Mouse (Mus musculus): ENCODE results near the gene Eya2. TPM values are rescaled to one million over a fixed set of nuclear protein-coding genes. Genes with fewer than 3 reads are reported as not detected.

Gene Eya2
- polyA plus RNA-seq, 1 experiment = 4.6 TPM

DNA sequence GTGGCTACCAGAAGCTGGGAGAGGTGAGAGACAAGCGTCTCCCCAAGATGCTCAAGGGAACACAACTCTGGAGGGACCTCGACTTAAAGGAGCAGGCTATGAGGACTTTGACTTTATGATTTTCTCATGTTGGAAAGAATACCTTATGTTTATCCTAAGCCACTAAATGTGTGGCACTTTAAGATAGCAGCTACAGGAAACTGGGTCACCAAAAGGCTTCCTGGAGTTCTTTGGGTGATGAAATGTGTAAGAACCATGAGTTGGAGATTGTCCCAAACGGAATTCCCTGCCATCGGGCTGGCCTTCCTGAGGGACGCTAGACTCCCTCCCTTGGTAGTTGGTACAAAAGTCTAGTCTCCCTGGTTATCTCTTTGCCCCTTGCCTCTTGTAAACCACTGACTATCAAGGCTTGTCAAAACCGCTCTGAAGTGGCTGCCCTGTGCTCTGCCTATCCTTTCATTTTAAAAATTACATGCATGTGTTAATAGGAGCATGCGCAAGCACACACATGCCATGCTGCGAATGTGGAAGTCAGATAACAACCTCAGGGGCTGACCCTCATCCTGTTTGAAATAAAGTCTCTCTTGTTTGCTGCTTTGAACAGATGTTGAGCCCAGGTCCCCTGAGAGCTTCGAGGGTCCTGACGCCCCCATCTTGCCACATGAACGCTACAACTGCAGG, 44.4 kb downstream of the Eya2 start:
- H3K4me1 ChIP-seq (ENCODE audit: control insufficient read depth, insufficient read depth, low read length) = no peaks in the 10 kb centered on the region
- H3K27ac ChIP-seq (ENCODE audit: insufficient read depth, low read length) = no peak overlapping the region
- no peak for TF ChIP-seq POLR2A (IDR thresholded peaks at IDR 0.05; ENCODE audit: extremely low read depth, insufficient read depth, low read length)
- no peak for TF ChIP-seq CTCF (IDR thresholded peaks at IDR 0.05; ENCODE audit: extremely low read depth, insufficient read depth, low read length)
- H3K4me3 ChIP-seq (ENCODE audit: insufficient read depth, low read length) = no peak overlapping the region

GRCm38 (mm10) chr2:165641909-165642505, 47.2 kb downstream of the Eya2 start:
- no peak overlapping the region for H3K27ac ChIP-seq (ENCODE audit: insufficient read depth, low read length)
- no peak for TF ChIP-seq POLR2A (IDR thresholded peaks at IDR 0.05; ENCODE audit: extremely low read depth, insufficient read depth, low read length)
- TF ChIP-seq CTCF (IDR thresholded peaks at IDR 0.05; ENCODE audit: extremely low read depth, insufficient read depth, low read length) = no peak
- H3K4me1 ChIP-seq (ENCODE audit: control insufficient read depth, insufficient read depth, low read length) = no peaks in the 10 kb centered on the region
- H3K4me3 ChIP-seq (ENCODE audit: insufficient read depth, low read length) = no peak overlapping the region

DNA sequence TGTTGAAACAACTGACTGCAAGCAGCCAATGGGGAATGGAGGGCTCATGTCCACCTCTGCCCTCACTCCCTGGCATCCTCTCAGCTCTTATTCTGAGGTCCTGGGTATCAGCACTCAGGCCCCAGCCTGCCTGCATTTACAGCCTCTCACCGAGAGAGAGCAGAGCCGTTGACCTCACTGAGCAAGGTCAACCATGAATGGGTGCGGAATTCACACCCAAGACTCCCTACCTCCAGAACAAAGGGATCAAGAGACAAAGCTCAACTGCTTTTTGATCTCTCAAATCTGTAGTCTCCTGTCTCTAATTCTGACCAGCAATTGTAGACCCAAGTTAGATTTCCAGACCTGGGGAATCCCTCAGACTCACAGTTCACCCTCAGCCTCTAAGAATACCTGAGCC, 48.8 kb downstream of the Eya2 start:
- no peaks in the 10 kb centered on the region for H3K4me1 ChIP-seq (ENCODE audit: control insufficient read depth, insufficient read depth, low read length)
- no peak for TF ChIP-seq CTCF (IDR thresholded peaks at IDR 0.05; ENCODE audit: extremely low read depth, insufficient read depth, low read length)
- no peak for TF ChIP-seq POLR2A (IDR thresholded peaks at IDR 0.05; ENCODE audit: extremely low read depth, insufficient read depth, low read length)
- no peak overlapping the region for H3K27ac ChIP-seq (ENCODE audit: insufficient read depth, low read length)
- H3K4me3 ChIP-seq (ENCODE audit: insufficient read depth, low read length) = no peak overlapping the region

GRCm38 (mm10) chr2:165644057-165644456, 49.2 kb downstream of the Eya2 start:
- TF ChIP-seq CTCF (IDR thresholded peaks at IDR 0.05; ENCODE audit: extremely low read depth, insufficient read depth, low read length) = no peak
- TF ChIP-seq POLR2A (IDR thresholded peaks at IDR 0.05; ENCODE audit: extremely low read depth, insufficient read depth, low read length) = no peak
- Histone ChIP-seq H3K27ac (ENCODE audit: insufficient read depth, low read length) (no peak overlapping the region), H3K4me1 (ENCODE audit: control insufficient read depth, insufficient read depth, low read length) (no peaks in the 10 kb centered on the region), H3K4me3 (ENCODE audit: insufficient read depth, low read length) (no peak overlapping the region)

DNA sequence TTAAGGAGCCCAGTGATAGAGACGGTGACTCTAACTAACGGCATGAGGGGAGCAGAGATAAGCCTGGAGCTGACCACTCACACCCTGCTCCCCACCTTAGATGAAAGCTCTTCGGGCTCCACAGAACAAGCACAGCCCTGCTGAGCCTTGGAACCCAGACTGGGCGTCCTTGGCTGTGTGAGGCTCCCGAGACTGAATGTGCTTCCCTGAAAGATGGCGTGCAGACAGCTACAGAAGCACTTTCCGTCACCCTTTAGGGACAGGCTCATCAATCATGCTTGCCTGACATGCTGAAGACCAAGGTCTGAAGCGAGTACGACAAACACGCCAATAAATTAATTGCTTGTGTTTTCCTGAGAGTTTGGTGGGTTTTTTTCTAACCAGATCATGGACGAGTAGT, 56.2 kb downstream of the Eya2 start:
- Histone ChIP-seq H3K4me3 (ENCODE audit: insufficient read depth, low read length) (no peak overlapping the region), H3K27ac (ENCODE audit: insufficient read depth, low read length) (no peak overlapping the region), H3K4me1 (ENCODE audit: control insufficient read depth, insufficient read depth, low read length) (peaks cover 1% of the 10 kb centered on the region; the same call in 1 of the 2 replicates)
- TF ChIP-seq CTCF (IDR thresholded peaks at IDR 0.05; ENCODE audit: extremely low read depth, insufficient read depth, low read length) (no peak), POLR2A (IDR thresholded peaks at IDR 0.05; ENCODE audit: extremely low read depth, insufficient read depth, low read length) (no peak)

GRCm38 (mm10) chr2:165652281-165652680, 57.4 kb downstream of the Eya2 start:
- Histone ChIP-seq H3K27ac (ENCODE audit: insufficient read depth, low read length) (no peak overlapping the region), H3K4me1 (ENCODE audit: control insufficient read depth, insufficient read depth, low read length) (peaks cover 1% of the 10 kb centered on the region; the same call in 1 of the 2 replicates), H3K4me3 (ENCODE audit: insufficient read depth, low read length) (no peak overlapping the region)
- TF ChIP-seq CTCF (IDR thresholded peaks at IDR 0.05; ENCODE audit: extremely low read depth, insufficient read depth, low read length) = no peak
- no peak for TF ChIP-seq POLR2A (IDR thresholded peaks at IDR 0.05; ENCODE audit: extremely low read depth, insufficient read depth, low read length)

DNA sequence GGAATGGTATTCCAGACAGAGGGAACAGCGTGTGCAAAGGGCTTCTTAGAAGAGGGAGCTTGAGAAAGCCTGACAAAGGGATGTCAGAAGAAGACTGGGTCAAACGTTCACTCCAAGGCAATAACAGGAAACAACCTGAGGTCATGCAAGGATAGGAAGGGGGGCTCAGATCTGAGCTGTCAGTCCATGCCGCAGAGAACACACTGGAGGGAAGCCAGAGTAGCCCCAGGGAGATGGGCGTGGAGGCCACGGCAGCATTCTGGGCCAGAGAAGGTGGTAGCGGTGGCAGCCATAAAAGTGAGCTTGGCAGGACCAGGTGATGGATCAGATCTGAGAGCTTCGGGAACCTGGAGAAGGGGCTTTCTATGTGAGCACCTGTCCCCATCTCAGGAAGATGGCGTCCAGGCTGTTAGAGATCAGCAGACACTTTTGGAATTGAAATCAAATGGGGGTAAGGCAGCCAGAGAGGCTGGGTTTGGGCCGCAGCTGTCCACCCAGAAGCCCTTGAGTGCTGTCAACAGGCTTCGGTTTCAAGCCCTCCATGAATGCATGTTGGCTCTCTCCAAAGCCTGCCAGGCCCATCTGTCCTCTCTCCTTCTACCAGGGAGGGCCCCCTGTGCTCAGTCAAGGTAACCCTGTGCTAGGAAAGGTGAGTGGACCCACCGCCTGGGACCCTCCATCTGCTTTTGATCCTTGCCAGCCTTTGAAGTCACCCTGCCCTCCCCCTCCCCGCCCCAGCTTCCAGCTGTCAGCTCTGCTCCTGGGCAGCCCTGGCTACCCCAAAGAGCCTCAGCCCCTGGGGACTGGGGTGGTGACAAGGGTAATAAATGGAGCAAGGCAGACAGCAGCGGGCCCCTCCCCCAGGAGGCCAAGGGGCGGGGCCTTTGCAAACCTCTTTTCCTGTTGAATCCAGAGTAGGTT, 58.4 kb downstream of the Eya2 start:
- Histone ChIP-seq H3K4me1 (ENCODE audit: control insufficient read depth, insufficient read depth, low read length) (peaks cover 1% of the 10 kb centered on the region; the same call in 1 of the 2 replicates), H3K27ac (ENCODE audit: insufficient read depth, low read length) (no peak overlapping the region), H3K4me3 (ENCODE audit: insufficient read depth, low read length) (no peak overlapping the region)
- TF ChIP-seq CTCF (IDR thresholded peaks at IDR 0.05; ENCODE audit: extremely low read depth, insufficient read depth, low read length) = no peak
- TF ChIP-seq POLR2A (IDR thresholded peaks at IDR 0.05; ENCODE audit: extremely low read depth, insufficient read depth, low read length) = no peak

DNA sequence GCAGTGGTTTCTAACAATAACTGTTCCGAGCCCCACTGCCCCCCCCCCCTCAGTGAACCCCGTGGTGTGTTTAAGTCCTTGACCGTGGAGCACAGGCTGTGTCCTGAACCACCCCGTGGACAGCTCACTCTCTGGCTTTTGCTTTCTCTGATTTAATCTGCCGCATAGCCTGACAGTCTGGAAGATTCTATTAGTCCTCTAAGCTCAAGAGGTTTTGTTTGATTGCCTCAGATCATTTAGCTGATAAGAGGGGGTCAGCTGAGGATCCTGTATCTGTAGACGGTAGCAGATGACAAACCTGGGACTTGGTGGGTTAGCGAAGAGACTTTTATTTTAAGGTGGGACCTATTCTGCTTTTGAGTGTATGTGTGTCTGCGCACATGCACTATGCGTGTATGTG, 59.3 kb downstream of the Eya2 start:
- no peak for TF ChIP-seq POLR2A (IDR thresholded peaks at IDR 0.05; ENCODE audit: extremely low read depth, insufficient read depth, low read length)
- TF ChIP-seq CTCF (IDR thresholded peaks at IDR 0.05; ENCODE audit: extremely low read depth, insufficient read depth, low read length) = no peak

DNA sequence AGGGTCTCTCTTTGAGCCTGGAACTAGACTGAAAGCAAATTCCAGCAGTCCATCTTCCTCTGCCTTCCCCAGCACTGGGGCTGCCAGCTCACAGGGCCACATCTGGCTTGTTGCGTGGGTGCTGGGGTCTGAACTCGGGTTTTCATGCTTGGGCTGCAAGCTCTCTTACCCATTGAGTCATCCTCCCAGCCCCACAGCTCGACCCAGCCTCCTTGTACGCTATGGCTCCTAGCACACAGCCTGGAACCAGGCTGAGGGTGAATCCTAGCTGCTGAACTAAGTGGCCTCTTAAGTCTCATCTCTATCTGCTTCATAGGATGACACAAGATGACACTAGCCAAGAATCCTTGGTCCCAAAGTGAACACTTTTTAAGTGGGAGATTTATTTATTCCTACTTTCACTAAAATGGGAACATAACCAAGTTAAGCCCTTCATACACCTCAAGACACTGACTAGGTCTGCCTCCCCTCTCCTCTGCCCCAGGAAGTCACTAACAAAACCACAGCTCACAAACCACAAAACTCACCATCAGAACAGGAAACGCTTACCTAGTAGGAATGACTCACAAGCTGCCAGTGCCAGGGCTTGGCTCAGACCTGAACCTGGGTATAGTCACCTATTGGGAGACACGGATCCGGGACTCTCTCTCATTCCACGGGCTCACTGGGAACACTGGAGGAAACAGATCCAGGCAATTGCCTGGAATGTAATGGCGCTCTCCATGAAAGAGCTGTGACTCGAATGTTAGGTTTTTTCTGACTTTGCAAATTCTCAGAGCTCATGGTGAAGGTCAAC, 60.1 kb downstream of the Eya2 start:
- H3K4me1 ChIP-seq (ENCODE audit: control insufficient read depth, insufficient read depth, low read length) = peaks cover 1% of the 10 kb centered on the region; the same call in 1 of the 2 replicates
- no peak overlapping the region for H3K27ac ChIP-seq (ENCODE audit: insufficient read depth, low read length)
- H3K4me3 ChIP-seq (ENCODE audit: insufficient read depth, low read length) = no peak overlapping the region
- TF ChIP-seq POLR2A (IDR thresholded peaks at IDR 0.05; ENCODE audit: extremely low read depth, insufficient read depth, low read length) (no peak), CTCF (IDR thresholded peaks at IDR 0.05; ENCODE audit: extremely low read depth, insufficient read depth, low read length) (no peak)

More for the DNA sequence above, 59.3 kb downstream of the Eya2 start:
- Histone ChIP-seq H3K4me3 (ENCODE audit: insufficient read depth, low read length) (no peak overlapping the region), H3K27ac (ENCODE audit: insufficient read depth, low read length) (no peak overlapping the region), H3K4me1 (ENCODE audit: control insufficient read depth, insufficient read depth, low read length) (peaks cover 1% of the 10 kb centered on the region; the same call in 1 of the 2 replicates)

Measured in cortical plate, adult 2 months (tissue).